Mouse (Mus musculus): ENCODE measurements at regions not wholly inside any gene's neighbourhood (a gene's known extent, or its start where the extent isn't known, plus 50 kb on each side); places are given as distances from the start of the nearest gene placed in this dataset.

- no peak for DNase-seq
Observed at GRCm38 (mm10) chr1:73418196-73418595, 402.5 kb upstream of the Tnp1 start.

GRCm38 (mm10) chr1:73411452-73411851 lies 395.7 kb upstream of the Tnp1 start:
- no peak for DNase-seq

- no peak for DNase-seq
Observed at GRCm38 (mm10) chr1:73399178-73399577, 383.5 kb upstream of the Tnp1 start.

GRCm38 (mm10) chr1:73395034-73395433 lies 379.3 kb upstream of the Tnp1 start:
- DNase-seq: no peak

GRCm38 (mm10) chr1:73394466-73394865 lies 378.8 kb upstream of the Tnp1 start:
- DNase-seq: no peak

GRCm38 (mm10) chr1:73392077-73392476 lies 376.4 kb upstream of the Tnp1 start:
- no peak for DNase-seq

GRCm38 (mm10) chr1:73389976-73390375 lies 374.3 kb upstream of the Tnp1 start:
- no peak for DNase-seq

- no peak for DNase-seq
Observed at GRCm38 (mm10) chr1:73389174-73389573, 373.5 kb upstream of the Tnp1 start.

GRCm38 (mm10) chr1:73381578-73381977 lies 365.9 kb upstream of the Tnp1 start:
- DNase-seq: no peak

- no peak for DNase-seq
Observed at GRCm38 (mm10) chr1:73374531-73375375, 359.0 kb upstream of the Tnp1 start.

GRCm38 (mm10) chr1:73368222-73368621 lies 352.5 kb upstream of the Tnp1 start:
- DNase-seq: no peak

- no peak for DNase-seq
Observed at GRCm38 (mm10) chr1:73365842-73366241, 350.1 kb upstream of the Tnp1 start.

GRCm38 (mm10) chr1:73364300-73364683 lies 348.6 kb upstream of the Tnp1 start:
- DNase-seq: no peak

GRCm38 (mm10) chr1:73363549-73364299 lies 348.0 kb upstream of the Tnp1 start:
- no peak for DNase-seq

- DNase-seq: no peak
Observed at GRCm38 (mm10) chr1:73362122-73362521, 346.4 kb upstream of the Tnp1 start.

- DNase-seq: no peak
Observed at GRCm38 (mm10) chr1:73361300-73361699, 345.6 kb upstream of the Tnp1 start.

GRCm38 (mm10) chr1:73354447-73354846 lies 338.7 kb upstream of the Tnp1 start:
- DNase-seq: no peak

- no peak for DNase-seq
Observed at GRCm38 (mm10) chr1:73348476-73348875, 332.8 kb upstream of the Tnp1 start.

- DNase-seq: no peak
Observed at GRCm38 (mm10) chr1:73344587-73344986, 328.9 kb upstream of the Tnp1 start.

- no peak for DNase-seq
Observed at GRCm38 (mm10) chr1:73341911-73342310, 326.2 kb upstream of the Tnp1 start.

- no peak for DNase-seq
Observed at GRCm38 (mm10) chr1:73337401-73337800, 321.7 kb upstream of the Tnp1 start.

GRCm38 (mm10) chr1:73309556-73309955 lies 293.8 kb upstream of the Tnp1 start:
- DNase-seq: no peak

GRCm38 (mm10) chr1:73308420-73308819 lies 292.7 kb upstream of the Tnp1 start:
- no peak for DNase-seq

GRCm38 (mm10) chr1:73307194-73307593 lies 291.5 kb upstream of the Tnp1 start:
- DNase-seq: no peak

Measured in right cerebral cortex, postnatal 25 days (tissue).